Mouse (Mus musculus) lung, postnatal 0 days (tissue): ENCODE measurements around the gene Gna14. TPM values are rescaled to one million over a fixed set of nuclear protein-coding genes. Genes with fewer than 3 reads are reported as not detected.

Experiments used
- ATAC-seq: fragments of 200-750 bp; cut with Nextera tagmentation; 2 replicates; pipeline ENCODE4 v1.8.0; 2017; ENCODE audit warnings: moderate library complexity
- DNase-seq: peaks from one replicate; pipeline ENCODE4 v3.0.0-alpha.2; 2016; ENCODE audit warnings: low spot score
- H3K27ac ChIP-seq: fragments of 300-500 bp; sonication (generic); 2 replicates; pipeline ENCODE4 v1.5.1; 2014; ENCODE audit warnings: antibody characterized with exemption, mild to moderate bottlenecking, low read length, mixed read lengths
- H3K27me3 ChIP-seq: fragments of 300-500 bp; sonication (generic); replicated peaks from 2 replicates; pipeline ENCODE4 v1.6.1; 2014; ENCODE audit warnings: low read length, mixed read lengths; ENCODE audit not compliant: insufficient read depth
- H3K36me3 ChIP-seq: fragments of 300-500 bp; sonication (generic); 2 replicates; pipeline ENCODE4 v1.6.1; 2014; ENCODE audit warnings: low read length, mixed read lengths; ENCODE audit not compliant: insufficient read depth
- H3K4me1 ChIP-seq: fragments of 300-500 bp; sonication (generic); 2 replicates; pipeline ENCODE4 v1.6.1; 2014; ENCODE audit warnings: antibody characterized with exemption, low read depth, low read length, mixed read lengths; ENCODE audit not compliant: insufficient read depth
- H3K4me2 ChIP-seq: fragments of 300-500 bp; sonication (generic); replicated peaks from 2 replicates; pipeline ENCODE4 v1.6.1; 2014; ENCODE audit warnings: low read depth, mild to moderate bottlenecking, low read length, moderate library complexity, mixed read lengths
- H3K4me3 ChIP-seq: fragments of 300-500 bp; sonication (generic); 2 replicates; pipeline ENCODE4 v1.5.1; 2014; ENCODE audit warnings: low read depth, low read length
- H3K9ac ChIP-seq: fragments of 300-500 bp; sonication (generic); replicated peaks from 2 replicates; pipeline ENCODE4 v1.6.1; 2014; ENCODE audit warnings: low read depth, mild to moderate bottlenecking
- H3K9me3 ChIP-seq: fragments of 300-500 bp; sonication (generic); 2 replicates; pipeline ENCODE4 v1.6.1; 2016; ENCODE audit warnings: low read length, mixed read lengths
- CTCF ChIP-seq: IDR thresholded peaks from 2 replicates; pipeline ENCODE4 v1.5.1; 2016; ENCODE audit warnings: antibody characterized with exemption, mild to moderate bottlenecking
- EP300 ChIP-seq: IDR thresholded peaks from 2 replicates; pipeline ENCODE4 v1.6.1; 2016; ENCODE audit warnings: antibody characterized with exemption, mild to moderate bottlenecking, control low read depth
- WGBS: fragments of 180-500 bp; shearing (Covaris S2); extraction: QIAGEN DNeasy Blood & Tissue Kit; methylation state at CpG from one replicate; pipeline ENCODE4 v1.1.7; 2014; 5-methylcytosine and 5-hydroxymethylcytosine counted together
- polyA plus RNA-seq: library from polyadenylated mRNA; unstranded; fragments of >200 nt; fragmentation: Nextera tagmentation; extraction: Ambion mirVana; gene quantifications from 2 replicates; pipeline ENCODE4 v1.2.1, GENCODE M21; 2015

Gna14 gene
- polyA plus RNA-seq, 1 experiment from 2014 or later, result 15.6 TPM

DNA sequence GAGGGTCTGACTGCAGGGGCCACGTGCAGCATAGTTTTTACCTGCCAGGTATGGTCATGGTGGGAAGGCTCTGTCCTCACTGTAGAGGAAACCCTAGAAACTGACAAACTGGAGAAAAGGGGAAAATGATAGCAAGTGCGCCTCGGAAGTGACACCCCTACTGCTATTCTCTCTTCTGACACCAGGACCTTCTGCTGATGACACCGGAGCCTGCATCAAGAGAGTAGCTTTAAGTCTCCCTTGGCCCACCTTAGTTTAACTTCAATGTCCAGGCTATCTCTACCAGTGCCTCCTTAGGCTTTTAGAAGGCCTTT lies 1.6 kb downstream of the Gna14 start:
- Histone ChIP-seq H3K27me3 (no peaks in the 10 kb centered on the region), H3K4me2 (peak overlapping the region; percentile 90), H3K9ac (peak overlapping the region; percentile 33; the same call in 1 of the 2 replicates), H3K4me1 (peaks cover 14% of the 10 kb centered on the region), H3K36me3 (no peaks in the 10 kb centered on the region), H3K4me3 (peak overlapping the region; percentile 43), H3K9me3 (no peaks in the 10 kb centered on the region), H3K27ac (no peak overlapping the region)
- WGBS, result 72% methylated on average over 4 of the region's 4 CpGs
- no peak for DNase-seq
- ATAC-seq, result no peak
- TF ChIP-seq EP300 (no peak), CTCF (peak; percentile 20; the same call in 1 of the 2 replicates)

DNA sequence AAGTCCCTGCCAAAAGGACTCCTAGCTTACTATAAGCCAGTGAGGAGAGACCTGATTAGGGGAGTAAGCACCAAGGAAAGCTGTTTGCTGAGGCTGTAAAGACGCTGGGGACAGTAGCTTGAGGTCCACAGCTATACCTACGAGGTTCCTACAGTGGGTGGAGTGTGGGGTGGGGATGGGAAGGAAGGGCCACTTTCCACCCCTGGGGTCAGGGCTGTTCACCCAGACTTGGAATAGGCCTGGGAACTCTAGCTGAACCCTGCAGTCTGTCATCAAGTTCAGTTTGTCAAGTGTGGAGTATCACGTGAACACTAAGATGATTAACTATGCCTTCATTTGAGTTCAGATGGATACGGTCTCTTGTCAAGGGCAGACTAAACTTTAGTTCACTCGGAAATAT lies 2.3 kb downstream of the Gna14 start:
- peak overlapping the region; percentile 38 for H3K4me2 ChIP-seq
- 45% methylated on average over 5 of the region's 5 CpGs for WGBS
- no peak overlapping the region for H3K4me3 ChIP-seq
- no peak for DNase-seq
- no peaks in the 10 kb centered on the region for H3K27me3 ChIP-seq
- H3K9ac ChIP-seq, result no peak overlapping the region
- peak overlapping the region; percentile 35; the same call in 1 of the 2 replicates for H3K27ac ChIP-seq
- no peaks in the 10 kb centered on the region for H3K9me3 ChIP-seq
- H3K4me1 ChIP-seq, result peaks cover 14% of the 10 kb centered on the region
- no peak for ATAC-seq
- no peaks in the 10 kb centered on the region for H3K36me3 ChIP-seq
- TF ChIP-seq CTCF, result no peak
- TF ChIP-seq EP300, result no peak

DNA sequence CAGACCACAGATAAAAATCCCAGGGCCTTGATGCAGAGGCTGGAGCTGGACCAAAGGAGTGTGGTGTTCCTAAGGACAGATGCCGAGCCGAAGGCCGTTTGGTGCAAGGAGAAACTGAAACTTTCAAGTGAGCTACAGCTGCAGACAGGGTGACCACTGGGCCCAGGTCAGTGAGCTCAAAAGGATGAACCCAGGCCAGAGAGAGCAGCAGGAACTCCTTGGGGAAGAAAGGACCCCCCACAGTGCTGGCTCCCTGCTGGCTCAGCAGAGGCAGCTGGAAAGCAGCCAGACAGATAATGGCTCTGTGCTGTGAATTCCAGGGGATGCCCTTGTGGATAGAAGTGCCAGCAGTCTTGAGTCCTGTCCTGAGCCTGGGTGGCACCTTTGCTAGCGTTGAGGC lies 3.7 kb downstream of the Gna14 start:
- 38% methylated on average over 4 of the region's 4 CpGs for WGBS
- DNase-seq (peak; percentile 32), ATAC-seq (no peak)
- no peaks in the 10 kb centered on the region for H3K9me3 ChIP-seq
- H3K4me2 ChIP-seq, result no peak overlapping the region
- no peak overlapping the region for H3K9ac ChIP-seq
- H3K4me1 ChIP-seq, result peaks cover 14% of the 10 kb centered on the region
- H3K27ac ChIP-seq, result no peak overlapping the region
- no peaks in the 10 kb centered on the region for H3K27me3 ChIP-seq
- H3K4me3 ChIP-seq, result no peak overlapping the region
- no peaks in the 10 kb centered on the region for H3K36me3 ChIP-seq
- no peak for TF ChIP-seq CTCF
- TF ChIP-seq EP300, result no peak

DNA sequence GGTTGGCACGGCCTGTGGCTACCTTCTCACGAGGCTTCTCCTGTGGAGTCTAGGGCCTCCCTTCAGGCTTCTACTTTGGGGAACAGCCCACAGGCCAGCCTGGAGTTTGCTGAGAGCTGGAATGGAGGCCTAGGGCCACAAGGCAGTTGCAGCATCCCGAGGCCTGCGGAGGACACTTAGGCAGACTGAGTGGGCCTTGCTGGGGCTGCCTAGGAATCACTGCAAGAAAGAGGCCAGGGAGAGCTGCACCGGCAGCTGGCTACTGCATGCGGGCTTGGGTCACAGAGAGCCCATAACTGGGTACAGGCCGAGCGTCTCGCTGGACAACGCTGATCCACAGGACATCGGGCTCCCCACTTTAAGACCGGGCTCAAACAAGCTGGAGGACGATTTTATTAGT lies 4.3 kb downstream of the Gna14 start:
- Histone ChIP-seq H3K4me3 (no peak overlapping the region), H3K4me2 (no peak overlapping the region), H3K9me3 (no peaks in the 10 kb centered on the region), H3K27ac (no peak overlapping the region), H3K4me1 (peaks cover 14% of the 10 kb centered on the region), H3K27me3 (no peaks in the 10 kb centered on the region), H3K36me3 (no peaks in the 10 kb centered on the region), H3K9ac (no peak overlapping the region)
- no peak for ATAC-seq
- DNase-seq, result no peak
- WGBS, result 66% methylated on average over 13 of the region's 13 CpGs
- TF ChIP-seq CTCF (no peak), EP300 (no peak)

DNA sequence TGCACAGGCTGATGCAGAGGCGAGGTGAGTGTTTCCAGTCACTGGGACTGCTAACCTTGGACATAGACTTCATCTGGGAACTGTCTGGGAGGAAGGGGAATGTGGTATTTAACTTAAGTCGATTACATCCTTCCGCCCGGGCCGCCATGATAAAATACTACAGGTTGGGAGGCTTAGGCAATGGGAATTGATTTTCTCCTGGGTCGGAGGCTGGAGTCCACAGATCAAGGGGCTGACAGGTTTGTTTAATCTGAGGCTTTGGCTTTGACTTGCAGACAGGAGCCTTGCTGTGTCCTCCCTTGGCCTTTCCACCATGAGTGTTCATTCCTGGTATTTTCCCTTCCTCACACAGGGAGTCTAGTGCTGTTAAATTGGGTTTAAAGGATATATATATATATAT lies 5.8 kb downstream of the Gna14 start:
- 92% methylated on average over 6 of the region's 6 CpGs for whole genome bisulfite sequencing
- H3K9me3 ChIP-seq, result no peaks in the 10 kb centered on the region
- peaks cover under 1% of the 10 kb centered on the region for H3K4me1 ChIP-seq
- TF ChIP-seq CTCF (no peak), EP300 (no peak)
- H3K9ac ChIP-seq, result no peak overlapping the region
- H3K4me2 ChIP-seq, result no peak overlapping the region
- H3K27ac ChIP-seq, result no peak overlapping the region
- H3K4me3 ChIP-seq, result no peak overlapping the region
- DNase-seq (no peak), ATAC-seq (no peak)
- H3K27me3 ChIP-seq, result no peaks in the 10 kb centered on the region
- H3K36me3 ChIP-seq, result no peaks in the 10 kb centered on the region

DNA sequence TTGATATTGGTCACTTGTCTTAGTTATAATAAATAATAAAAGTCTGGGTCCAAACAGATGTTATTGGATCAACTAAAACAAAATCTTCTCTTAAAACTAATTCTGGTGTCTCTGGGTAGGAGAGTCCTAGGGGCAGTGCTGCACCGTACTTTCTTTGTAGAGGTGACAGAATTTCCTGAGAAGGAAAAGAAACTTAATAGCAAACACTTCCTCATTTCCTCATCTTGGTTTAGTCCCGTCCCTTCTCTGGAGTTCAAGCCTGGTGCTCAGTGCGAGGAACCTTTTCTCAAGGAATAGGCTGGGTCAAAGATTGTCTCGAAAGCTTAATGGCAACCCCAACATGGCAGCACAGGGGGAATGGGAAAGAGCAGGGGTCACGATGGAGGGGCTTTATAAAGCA lies 7.8 kb downstream of the Gna14 start:
- no peak for DNase-seq
- H3K4me1 ChIP-seq, result peaks cover 4% of the 10 kb centered on the region
- no peak overlapping the region for H3K4me3 ChIP-seq
- no peak for ATAC-seq
- 60% methylated on average over 5 of the region's 5 CpGs for WGBS
- no peaks in the 10 kb centered on the region for H3K9me3 ChIP-seq
- TF ChIP-seq EP300 (no peak), CTCF (no peak)
- no peak overlapping the region for H3K9ac ChIP-seq
- no peaks in the 10 kb centered on the region for H3K36me3 ChIP-seq
- no peak overlapping the region for H3K27ac ChIP-seq
- no peak overlapping the region for H3K4me2 ChIP-seq
- H3K27me3 ChIP-seq, result no peaks in the 10 kb centered on the region

DNA sequence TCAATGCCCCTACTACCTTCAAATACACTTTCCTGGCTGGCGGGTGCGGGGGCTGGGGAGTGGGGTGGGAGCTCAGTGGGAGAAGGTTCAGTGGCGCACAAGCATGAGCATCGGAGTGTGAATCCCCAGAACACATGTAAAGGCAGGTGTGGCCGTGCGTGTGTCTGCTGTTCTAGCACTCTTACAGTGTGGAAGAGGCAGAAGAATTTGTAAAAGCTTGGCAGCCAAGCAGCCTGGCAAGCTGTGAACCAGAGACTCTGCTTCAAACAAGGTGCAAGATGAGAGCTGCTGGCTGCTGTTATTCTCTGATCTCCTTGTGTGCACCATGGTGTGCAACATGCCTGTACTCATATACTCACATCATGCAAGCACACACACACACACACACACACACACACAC lies 11.1 kb downstream of the Gna14 start:
- H3K9ac ChIP-seq, result no peak overlapping the region
- no peak for DNase-seq
- peaks cover 4% of the 10 kb centered on the region; the same call in 1 of the 2 replicates for H3K4me1 ChIP-seq
- ATAC-seq, result no peak
- TF ChIP-seq EP300, result no peak
- TF ChIP-seq CTCF, result no peak
- H3K27me3 ChIP-seq, result no peaks in the 10 kb centered on the region
- no peaks in the 10 kb centered on the region for H3K36me3 ChIP-seq
- WGBS, result 71% methylated on average over 6 of the region's 6 CpGs
- H3K27ac ChIP-seq, result no peak overlapping the region
- H3K9me3 ChIP-seq, result no peaks in the 10 kb centered on the region
- H3K4me2 ChIP-seq, result no peak overlapping the region
- no peak overlapping the region for H3K4me3 ChIP-seq
